Mouse (Mus musculus) bone marrow, adult 2 months (tissue): ENCODE measurements around the gene Npff.

ENCODE experiments used
- CTCF ChIP-seq: fragments of 200-500 bp; IDR thresholded peaks from 2 replicates; pipeline ENCODE4 v1.5.1; 2011; ENCODE audit warnings: low read length, control low read depth; ENCODE audit not compliant: control insufficient read depth, insufficient read depth
- POLR2A ChIP-seq: fragments of 200-500 bp; IDR thresholded peaks from 2 replicates; pipeline ENCODE4 v1.6.1; 2011; ENCODE audit warnings: low read depth, mild to moderate bottlenecking, control low read depth, low read length, borderline replicate concordance; ENCODE audit not compliant: control insufficient read depth

- no peak for TF ChIP-seq CTCF
- TF ChIP-seq POLR2A, result no peak
Observed at GRCm38 (mm10) chr15:102503924-102504782, 20.6 kb downstream of the Npff start.
